Mouse (Mus musculus): ENCODE results near the gene Edil3. TPM values are rescaled to one million over a fixed set of nuclear protein-coding genes. Genes with fewer than 3 reads are reported as not detected.
"Not testable (repeated sequence)": the region's sequence is repeated elsewhere in the genome, so short reads cannot be mapped to it uniquely, and the experiment has no call there.

Edil3 gene
- total RNA-seq, 2 experiments from 2014 or later: 70.3 to 73.0 TPM

GRCm38 (mm10) chr13:88972355-88972754 lies 151.1 kb downstream of the Edil3 start:
- no peak for DNase-seq

DNA sequence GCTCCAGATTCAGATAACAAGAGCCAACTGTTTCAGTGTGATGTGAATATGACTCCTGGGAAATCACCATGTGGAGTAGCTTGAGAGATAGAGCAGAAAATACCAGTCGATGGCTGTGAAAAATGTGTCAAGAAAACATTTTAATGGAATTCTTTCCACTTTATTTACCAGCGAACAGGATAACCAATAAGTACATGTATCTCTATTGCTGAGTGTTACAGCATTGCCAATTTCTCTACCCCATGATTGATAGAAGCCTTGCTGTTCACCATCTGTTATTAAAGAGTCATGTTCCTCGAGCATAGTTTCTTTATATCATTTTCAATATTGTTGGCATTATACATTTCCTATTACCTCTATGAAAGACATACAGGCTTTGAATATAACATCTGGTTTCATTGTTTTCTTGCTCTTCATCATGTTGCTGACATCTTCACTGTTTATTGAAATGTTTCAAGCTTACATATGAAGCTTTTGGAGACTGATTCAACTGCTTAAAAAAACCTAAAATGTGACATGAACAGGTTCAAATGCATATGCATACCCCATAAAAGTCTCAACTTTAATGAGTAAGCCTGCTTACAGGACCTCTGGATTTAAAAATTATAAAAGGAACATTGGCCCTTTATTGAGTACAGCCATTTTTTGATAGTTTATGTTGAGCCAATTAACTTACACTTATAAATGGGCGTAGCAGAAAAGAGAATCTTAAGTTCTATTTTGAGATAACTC lies 186.6 kb downstream of the Edil3 start:
- DNase-seq: no peak

GRCm38 (mm10) chr13:89012500-89012899 lies 191.2 kb downstream of the Edil3 start:
- DNase-seq: no peak

DNA sequence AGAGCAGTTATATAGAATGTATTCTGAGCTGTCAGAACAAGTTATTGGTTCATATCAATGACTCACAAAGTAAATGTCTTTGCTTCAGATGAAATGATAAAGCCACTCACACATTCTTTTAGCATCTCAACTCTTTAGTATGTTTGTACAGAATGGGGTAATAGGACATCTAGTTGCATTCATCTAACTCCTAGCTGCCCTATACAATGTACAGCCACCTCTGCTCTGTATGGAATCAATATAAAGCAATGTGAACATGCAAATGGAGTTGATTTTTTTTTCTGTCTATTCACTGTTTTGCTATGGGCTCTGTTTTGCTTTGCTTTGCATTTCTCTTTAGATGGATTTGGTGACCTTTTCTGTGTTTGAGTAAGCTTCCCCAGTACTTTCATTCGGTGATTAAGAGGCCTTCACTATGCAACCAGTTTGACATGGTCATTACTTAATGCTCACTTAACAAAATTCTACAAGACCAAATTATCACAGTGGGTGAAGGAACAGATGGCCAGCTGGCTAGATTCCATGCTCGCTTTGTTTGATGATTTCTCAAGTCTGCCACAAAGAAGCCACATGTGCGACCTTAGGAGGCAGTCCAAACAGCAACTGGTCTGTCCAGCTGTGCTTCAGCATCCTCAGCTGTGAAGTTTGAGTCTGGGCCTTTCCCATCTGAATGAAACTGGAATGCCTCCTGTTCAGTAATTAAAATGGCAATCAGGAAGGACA lies 208.7 kb downstream of the Edil3 start:
- no peak for DNase-seq

- no peak for DNase-seq
Measured at GRCm38 (mm10) chr13:89035711-89036110, 214.4 kb downstream of the Edil3 start.

DNA sequence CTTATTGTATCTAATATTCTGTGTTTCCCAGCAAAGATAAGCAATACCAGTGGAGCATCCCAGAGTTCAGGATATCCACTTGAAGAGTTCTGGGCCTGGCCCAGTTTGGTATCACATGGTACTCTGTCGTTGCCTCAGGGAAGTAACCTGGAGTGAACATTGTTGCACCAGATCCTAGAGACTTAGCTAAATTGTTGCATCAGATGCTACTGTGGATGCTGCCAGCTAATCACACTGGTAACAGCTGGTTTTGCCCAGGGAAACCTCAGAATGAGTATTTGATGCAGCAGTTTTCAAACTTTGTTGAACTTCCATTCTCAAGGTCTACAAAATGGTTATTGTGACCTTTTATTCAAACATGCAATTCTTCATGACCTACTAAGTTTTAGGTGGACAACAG lies 220.2 kb downstream of the Edil3 start:
- DNase-seq: no peak

- not testable (repeated sequence) for DNase-seq
Measured at GRCm38 (mm10) chr13:89070132-89070531, 248.9 kb downstream of the Edil3 start.

GRCm38 (mm10) chr13:89076212-89076611 lies 254.9 kb downstream of the Edil3 start:
- DNase-seq: no peak

DNA sequence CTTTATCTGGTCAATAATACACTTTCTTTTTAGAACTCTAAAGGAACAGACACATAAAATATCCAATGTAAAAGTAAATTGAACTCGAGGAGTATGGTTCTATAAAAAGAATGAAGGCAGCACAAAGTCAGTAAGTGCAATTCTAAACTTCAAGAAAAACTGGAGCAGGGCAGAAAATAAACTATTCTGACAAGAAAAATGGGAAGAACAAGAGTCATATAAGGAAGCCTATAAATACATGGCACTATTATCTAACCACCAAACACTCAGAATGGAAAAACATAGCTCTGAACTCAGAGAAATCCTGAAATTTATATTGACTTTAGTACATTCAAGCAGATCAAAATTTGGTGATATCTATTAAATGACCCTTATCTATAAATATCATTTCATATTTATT lies 284.6 kb downstream of the Edil3 start:
- DNase-seq: no peak

GRCm38 (mm10) chr13:89117551-89117950 lies 296.3 kb downstream of the Edil3 start:
- DNase-seq: no peak

DNA sequence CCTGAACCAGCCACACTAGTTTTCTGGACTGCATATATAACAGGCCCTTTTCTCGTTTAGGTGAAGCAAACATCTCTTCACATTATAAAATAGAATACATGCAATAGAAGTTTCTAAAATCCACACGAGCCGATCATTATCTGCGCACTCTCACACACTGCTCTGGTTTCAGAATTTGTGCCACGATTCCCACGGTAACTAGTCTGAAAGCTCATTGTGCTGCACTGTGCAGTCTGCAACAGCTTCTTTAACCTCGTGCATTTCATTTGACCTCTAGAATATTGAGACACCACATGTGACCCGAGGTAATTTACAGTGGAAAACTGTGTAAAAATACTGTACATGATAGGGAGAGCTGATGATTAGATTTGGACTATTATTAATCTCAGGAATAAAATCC lies 298.5 kb downstream of the Edil3 start:
- no peak for DNase-seq

DNA sequence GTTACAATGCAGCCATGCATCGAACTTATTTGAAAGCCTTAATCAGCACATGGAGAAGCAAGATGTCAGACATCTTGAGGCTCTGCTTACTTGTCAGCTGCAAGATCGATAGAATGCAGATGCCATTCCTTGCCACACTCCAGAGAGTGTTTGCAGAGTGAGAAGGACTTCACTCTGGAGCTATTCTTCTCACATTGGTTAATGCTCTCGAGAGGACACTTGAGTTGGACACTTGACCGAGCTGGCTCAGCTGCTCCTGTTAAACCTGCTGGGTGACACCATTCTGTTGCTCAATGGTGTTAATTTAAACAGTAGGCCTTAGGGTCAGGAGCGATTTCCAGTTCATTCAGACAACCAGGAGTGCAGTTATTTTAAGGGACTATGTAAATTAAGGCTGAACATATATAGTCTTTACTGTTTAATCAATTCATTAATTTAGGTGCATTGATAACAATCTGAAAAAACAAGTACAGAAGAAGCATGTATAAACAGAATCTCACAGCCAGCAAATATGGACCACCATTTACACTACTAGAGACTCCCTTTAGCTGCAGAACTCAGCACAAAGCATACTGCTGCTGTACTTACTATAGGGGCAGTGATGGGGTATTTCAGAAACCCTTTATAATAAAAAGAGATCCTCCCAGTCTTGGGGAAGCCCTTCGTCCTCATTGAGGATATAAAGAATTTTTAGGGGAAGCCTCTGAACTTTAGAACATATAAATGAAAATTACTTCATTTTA lies 301.4 kb downstream of the Edil3 start:
- DNase-seq: no peak

GRCm38 (mm10) chr13:89123396-89123795 lies 302.1 kb downstream of the Edil3 start:
- no peak for DNase-seq

- DNase-seq: peak; percentile 7 to 8
Measured at GRCm38 (mm10) chr13:89146056-89146547, 324.8 kb downstream of the Edil3 start.

DNA sequence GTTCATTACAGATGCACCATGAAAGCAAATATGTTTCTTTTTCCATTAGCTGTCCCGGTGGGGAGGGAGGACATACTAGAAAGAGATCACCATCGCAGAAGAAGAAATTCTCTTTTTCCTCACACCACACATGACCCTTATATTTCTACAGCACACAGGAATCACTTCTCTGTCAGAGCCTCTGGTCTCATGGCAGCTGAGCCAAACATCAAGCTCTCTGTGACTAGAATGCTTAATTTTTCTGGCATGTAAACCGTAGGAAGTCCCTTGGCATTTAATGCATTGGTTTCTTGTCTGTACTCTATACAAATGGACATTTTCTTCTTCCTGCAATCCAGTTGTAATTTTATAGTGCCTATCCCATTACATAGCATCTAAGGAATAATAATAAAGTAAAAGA lies 330.6 kb downstream of the Edil3 start:
- no peak for DNase-seq

- no peak for DNase-seq
Measured at GRCm38 (mm10) chr13:89167960-89168359, 346.7 kb downstream of the Edil3 start.

GRCm38 (mm10) chr13:89170040-89170439 lies 348.8 kb downstream of the Edil3 start:
- DNase-seq: no peak

- no peak for DNase-seq
Measured at GRCm38 (mm10) chr13:89175154-89175553, 353.9 kb downstream of the Edil3 start.

DNA sequence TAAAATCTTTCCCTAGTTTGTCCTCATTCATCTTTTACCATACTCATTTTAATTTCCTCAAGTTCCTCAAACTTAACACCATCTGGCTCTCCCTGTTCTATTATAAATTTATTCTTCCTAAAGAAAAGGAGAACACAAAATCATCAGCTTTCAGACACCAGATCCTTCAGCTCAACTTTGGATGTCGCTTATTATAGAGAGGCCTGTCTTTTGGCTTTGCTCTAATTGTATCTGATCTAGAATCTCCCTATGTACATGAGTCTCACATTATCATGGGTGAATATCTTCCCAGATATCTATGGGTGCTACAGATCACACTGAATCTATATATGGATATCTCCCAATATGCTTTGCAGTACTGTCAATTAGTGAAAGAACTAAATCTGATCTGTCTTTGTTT lies 367.8 kb downstream of the Edil3 start:
- no peak for DNase-seq

DNA sequence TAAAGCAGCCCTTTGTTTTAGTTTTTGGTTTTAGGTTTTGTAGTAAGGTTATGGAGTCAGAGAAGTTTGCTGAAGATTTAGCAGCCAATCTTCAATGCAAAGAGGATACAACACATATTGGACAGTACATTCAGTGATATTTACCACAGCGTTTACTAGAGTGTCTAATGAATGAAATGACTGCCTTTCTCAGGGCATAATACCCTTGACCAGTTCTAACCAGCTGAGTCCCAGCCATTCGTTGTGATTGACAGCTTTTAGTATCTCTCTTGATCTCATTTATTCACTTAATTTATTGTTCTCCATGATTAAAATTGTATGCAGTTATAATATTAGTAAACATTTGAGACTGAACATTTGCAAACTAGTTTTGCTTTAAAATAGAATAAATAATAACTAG lies 375.7 kb downstream of the Edil3 start:
- no peak for DNase-seq

- no peak for DNase-seq
Measured at GRCm38 (mm10) chr13:89199275-89199674, 378.0 kb downstream of the Edil3 start.

GRCm38 (mm10) chr13:89238104-89238503 lies 416.8 kb downstream of the Edil3 start:
- DNase-seq: no peak

DNA sequence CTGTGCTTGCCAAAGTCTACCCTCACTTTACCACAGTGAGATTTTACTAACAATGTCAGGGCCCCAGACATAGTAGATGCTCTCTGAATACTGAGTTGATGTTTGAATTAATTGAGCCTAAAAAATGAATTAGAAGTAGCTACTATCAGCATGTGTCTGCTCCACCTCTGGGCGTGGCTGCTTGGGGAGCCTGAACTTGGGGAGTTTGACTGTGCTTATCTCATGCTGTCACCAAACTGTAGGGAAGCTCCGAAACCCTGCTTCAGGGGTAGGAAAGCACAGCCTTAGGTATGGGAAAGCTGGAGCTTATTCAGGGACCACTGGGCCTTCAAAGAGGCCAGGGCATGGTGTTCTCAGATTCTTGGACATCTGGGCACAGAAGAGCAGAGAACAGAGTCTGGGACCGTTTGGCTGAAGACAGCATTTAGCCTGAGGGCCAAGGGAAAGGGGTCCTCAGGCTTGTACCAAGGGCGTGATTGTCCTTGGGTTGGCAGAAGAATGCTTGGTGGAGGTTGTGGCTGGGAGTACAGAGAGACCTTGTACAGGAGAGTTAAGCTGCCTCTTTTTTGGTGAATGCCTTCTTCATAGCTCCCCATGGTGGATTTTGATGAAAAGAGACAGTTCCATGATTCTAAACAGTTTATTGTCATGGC lies 432.8 kb downstream of the Edil3 start:
- no peak for DNase-seq

Measured in layer of hippocampus, postnatal 36 days (tissue).